Mouse (Mus musculus) frontal cortex, postnatal 36 days (tissue): ENCODE data around the gene Sod1.

Experiments used
- DNase-seq, 2 experiments: peaks; one replicate each; pipeline ENCODE4 v3.0.0; 2022; ENCODE audit warnings: low spot score in 2 of 2

Sod1 gene

DNA sequence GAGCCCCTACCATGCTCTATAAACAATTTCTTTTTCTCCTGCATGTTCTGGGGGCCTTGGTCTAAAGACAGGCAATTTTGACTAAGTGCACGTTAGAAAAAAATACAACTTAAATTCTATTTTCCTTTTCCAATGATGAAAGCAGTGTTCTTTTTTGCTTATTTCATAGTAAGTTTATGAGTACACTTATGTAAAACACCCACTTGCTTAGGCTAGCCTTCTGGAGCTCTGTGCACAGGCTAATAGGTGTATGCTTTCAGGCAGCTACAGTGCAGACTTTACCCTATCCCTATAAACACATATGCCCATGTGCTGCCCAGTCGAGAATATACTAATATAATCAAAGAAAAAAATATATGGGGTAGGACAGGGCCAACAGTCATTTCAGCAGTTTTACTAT, 32.0 kb downstream of the Sod1 start:
- DNase-seq, result no peak

DNA sequence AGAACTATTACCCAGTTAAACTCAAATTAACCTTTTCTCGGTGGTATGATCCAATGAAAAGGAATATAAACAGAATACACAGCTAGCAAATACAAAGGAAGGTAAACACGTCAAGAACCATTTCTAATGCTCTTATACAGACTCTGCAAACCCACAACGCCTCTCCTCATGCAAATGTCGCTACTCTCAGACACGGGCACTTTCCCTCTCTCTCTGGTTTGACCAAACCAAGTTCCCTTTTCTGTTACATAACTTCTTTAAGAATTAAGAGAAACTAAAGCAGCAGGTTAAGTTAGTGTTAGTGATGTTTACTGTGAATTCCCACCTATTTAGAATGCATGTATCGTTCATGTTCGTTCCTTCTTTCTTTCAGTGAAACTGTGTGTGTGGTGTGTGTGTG, 38.4 kb downstream of the Sod1 start:
- DNase-seq, result no peak

DNA sequence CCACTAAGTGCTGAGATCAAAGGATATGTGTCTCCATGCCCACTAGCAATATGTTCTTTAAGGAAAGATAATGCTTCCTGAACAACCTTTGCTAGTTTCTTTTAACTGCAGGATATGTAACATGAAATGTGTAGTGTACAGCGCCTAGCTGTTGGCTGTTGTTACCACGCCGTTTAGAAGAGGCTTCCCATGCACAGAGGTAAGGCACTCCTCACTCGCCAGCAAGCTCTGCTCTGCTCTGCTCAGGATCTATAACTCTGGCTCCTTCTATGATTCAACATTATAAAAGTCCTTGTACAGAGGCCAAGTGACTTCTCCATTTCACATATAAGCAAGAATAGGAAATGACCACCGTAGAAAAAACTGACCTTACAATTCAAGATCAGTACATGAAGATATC, 39.1 kb downstream of the Sod1 start:
- no peak for DNase-seq

DNA sequence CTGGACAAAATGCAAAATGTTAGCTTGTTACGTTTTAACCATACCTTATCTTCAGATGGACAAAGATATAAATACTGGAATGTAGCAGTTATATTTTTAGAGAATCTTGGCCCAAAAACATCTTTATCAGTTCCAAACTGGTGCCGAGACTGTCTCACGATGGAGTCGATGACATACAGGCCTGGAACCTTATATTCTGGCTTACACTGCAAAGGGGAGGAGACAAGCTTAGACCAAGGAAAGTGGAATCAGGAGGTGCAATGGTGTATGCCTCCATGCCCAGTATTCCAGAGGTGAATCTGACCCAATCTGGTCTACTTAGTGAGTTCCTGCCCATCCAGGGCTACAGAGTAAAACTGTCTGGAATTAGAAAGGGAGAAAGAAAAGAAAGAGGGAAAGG, 39.5 kb downstream of the Sod1 start:
- DNase-seq, result no peak

DNA sequence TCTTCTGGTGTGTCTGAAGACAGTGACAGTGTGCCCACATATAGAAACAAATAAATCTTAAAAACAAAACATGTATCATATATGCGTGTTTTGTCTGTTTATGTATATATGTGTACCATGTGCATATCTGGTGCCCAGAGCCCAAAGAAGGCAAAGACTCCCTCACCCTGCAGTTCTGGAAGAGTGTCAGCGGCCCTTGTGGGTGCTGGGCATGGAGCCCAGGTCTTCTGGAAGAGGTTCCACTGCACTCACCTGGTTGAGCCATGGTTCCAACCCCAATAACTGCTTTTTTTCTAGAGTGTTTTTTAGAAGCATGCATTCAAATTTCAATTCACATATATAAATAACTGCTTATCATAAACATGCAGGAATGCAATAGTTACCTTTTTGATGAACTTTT, 41.2 kb downstream of the Sod1 start:
- no peak for DNase-seq

DNA sequence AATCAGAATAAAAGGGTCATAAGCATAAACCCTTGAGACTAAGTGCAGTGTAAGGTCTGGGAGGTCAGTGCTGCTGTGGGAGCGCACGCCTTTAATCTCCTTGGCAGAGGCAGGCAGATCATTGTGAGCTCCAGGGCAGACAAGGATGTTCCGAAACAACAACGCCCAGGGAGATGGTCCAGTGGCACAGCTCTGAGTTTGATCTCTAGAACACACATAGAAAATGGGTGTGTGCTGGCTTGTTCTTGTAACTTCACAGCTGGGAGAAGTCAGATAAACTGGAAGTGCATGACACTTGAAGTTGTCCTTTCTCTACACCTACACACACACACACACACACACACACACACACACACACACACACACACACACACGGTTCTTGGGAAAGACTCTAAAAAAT, 43.5 kb downstream of the Sod1 start:
- no peak for DNase-seq

DNA sequence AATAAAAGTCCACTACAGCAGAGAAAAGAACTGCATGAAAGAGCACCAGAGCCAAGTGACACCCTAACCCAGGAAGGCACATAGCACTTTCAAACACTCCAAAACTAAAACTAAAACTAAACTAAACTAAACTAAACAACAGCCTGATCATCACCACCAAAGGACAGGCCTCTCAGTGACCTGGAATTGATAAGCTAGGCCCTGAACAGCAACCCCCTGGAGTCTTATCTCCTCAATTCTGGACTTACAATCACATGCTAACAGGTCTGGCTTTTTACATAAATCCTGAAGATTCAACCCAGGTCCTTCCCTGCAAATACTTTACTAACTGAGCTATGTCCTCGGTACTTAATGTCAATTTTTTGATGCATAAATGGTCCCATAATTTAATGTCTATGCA, 44.6 kb downstream of the Sod1 start:
- DNase-seq, result no peak

DNA sequence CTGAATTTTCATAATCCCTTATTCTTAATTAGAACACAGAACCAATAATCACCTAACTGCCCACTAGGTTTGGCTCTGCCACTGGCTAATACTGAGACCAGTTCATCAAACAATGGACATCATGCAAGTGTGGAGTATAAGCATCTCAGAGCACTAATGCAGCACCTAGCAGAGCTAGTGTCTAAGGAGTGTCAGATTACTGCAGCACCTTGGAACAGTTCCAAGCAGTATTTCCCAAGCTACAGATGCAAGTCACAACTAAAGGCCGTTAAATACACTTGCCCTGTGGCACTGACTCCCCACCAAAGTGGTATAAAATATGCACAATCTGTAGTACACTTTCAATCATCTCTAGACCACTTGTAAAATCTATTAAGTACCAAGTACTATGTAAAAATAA, 46.0 kb downstream of the Sod1 start:
- no peak for DNase-seq

DNA sequence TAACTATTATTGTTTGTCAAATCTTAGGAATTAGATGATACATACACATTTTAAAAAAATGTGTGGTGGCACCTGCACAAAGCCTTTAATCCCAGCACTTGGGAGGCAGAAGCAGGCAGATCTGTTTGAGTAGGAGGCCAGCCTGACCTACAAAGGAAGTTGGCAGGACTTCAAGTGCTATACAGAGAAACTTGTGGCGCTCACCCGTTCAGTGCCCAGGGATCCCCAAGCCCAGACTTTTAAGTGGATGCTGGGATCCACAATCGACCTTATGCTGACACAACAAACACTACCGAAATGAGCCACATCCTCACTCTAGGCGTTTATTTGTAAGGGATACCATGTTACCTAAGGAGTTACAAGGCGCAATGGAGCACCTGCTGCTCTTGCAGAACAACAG, 55.0 kb downstream of the Sod1 start:
- no peak for DNase-seq
